Mouse (Mus musculus): Measurements from ENCODE around the gene Aurkaip1.

DNA sequence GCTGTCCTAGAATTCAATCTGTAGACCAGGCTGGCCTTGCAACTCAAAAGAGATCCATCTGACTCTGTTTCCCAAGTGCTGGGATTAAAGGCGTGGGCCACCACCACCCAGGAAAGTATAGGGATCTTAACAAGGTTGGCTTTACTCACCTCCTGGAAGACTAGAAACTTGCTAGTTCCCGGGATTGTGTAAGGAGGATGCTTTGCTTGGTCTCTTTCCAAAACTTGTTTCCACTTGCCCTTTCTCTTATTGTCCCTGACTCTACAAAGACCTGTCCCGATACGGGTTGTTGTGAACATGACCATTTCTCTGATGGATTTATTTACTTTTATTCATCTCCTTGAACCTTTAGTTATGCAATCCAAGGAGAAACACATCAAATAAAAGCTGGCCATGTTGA is 1.2 kb upstream of the Aurkaip1 start:
- no peak for TF ChIP-seq EP300 (IDR thresholded peaks at IDR 0.05; ENCODE audit: insufficient read depth, low read depth, low read length)
- no peak for TF ChIP-seq CTCF (IDR thresholded peaks at IDR 0.05; ENCODE audit: low read depth, low read length)
- no peak for TF ChIP-seq POLR2A (IDR thresholded peaks at IDR 0.05; ENCODE audit: insufficient read depth, low read length)

All from ES-Bruce4 (cell line).